8 mouse cellular contexts compared by ENCODE assay signal in the genomic region with DNA sequence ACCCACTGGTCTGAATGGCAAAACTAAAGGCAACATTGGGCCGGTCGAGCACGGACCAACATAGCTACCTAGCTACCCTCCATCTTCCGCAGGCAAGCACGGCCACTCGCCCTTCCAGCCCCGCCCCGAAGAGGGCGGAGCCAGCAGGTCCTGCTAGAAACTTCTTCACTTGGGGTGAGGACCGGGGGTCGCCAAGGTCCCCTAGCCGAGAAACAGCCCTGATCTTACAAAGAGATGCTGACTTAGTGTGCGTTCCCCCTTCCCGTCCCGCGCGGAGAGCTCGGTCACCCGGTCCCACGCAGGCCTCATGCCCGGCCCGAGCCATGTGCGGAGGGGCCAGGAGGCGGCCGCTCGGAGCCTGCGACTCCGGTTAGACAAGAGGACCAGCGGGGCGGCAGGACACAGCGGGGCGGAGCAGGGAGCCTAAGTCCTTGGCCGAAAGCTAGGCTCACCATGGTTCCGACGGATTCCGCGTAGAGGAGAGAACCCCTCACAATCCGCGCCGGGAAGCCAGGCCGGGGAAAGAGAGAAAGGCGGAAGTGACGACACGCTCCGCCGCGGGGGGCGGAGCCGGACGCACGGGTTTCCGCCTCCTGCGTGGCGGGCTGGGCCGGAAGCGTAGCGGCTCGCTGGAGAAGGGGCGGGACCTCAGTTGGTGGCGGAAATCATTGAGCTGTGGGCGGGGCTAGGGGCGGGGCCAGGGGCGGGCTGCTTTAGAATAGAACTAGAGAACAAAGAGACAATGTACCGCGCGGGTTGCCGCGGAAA. TPM values are rescaled to one million over a fixed set of nuclear protein-coding genes. Genes with fewer than 3 reads are reported as not detected.
DNase-seq lines count a peak whose midpoint lies in the region; ATAC-seq and TF ChIP-seq lines count a peak whose summit lies in the region.

A gene (minus strand): TSS at position 561 of the 768 bp plus-strand sequence.

- no peaks in the 10 kb centered on the region for H3K9me3 ChIP-seq in heart, embryonic 11.5 days (replicated peaks; ENCODE audit: control insufficient read depth, low read length)
- H3K9me3 ChIP-seq in kidney, embryonic 16.5 days (ENCODE audit: low read length), result no peaks in the 10 kb centered on the region

- no peak for TF ChIP-seq CTCF in liver, adult 2 months (IDR thresholded peaks at IDR 0.05; ENCODE audit: low read depth, low read length)

- H3K4me2 ChIP-seq in heart, embryonic 11.5 days, result peak within 1 kb of the TSS; percentile 97
- H3K4me2 ChIP-seq in kidney, embryonic 16.5 days (replicated peaks; ENCODE audit: low read depth, low read length), result peak within 1 kb of the TSS; percentile 91
- peak within 1 kb of the TSS; percentile 91 for H3K4me2 ChIP-seq in myocyte (ENCODE audit: low read depth)

- DNase-seq in B cell, adult 2 months, result peak; percentile 94
- peak; percentile 97 for DNase-seq in brain, adult 2 months (ENCODE audit: low read depth, low spot score)
- peak; percentile 76 for DNase-seq in liver, adult 2 months (ENCODE audit: extremely low read depth, low read depth, low spot score)
- peak; percentile 98 for DNase-seq in splenic B cell, adult 2 months (ENCODE audit: low read depth, low spot score)

- TF ChIP-seq POLR2A in liver, adult 2 months (IDR thresholded peaks at IDR 0.05; ENCODE audit: extremely low read depth, insufficient read depth, low read length), result peak; percentile 37; the same call in 1 of the 2 replicates
- TF ChIP-seq POLR2A in myocyte (IDR thresholded peaks at IDR 0.05; ENCODE audit: insufficient read length, low read depth), result peak; percentile 76

- H3K79me2 ChIP-seq in liver, adult 2 months (ENCODE audit: control insufficient read depth, insufficient read depth, low read length), result peaks cover 8% of the 10 kb centered on the region; the same call in 1 of the 2 replicates
- peaks cover 45% of the 10 kb centered on the region for H3K79me2 ChIP-seq in myocyte (ENCODE audit: control insufficient read depth, insufficient read depth)

- H3K36me3 ChIP-seq in heart, embryonic 11.5 days (ENCODE audit: control insufficient read depth, insufficient read depth, low read length), result peaks cover 26% of the 10 kb centered on the region
- H3K36me3 ChIP-seq in kidney, embryonic 16.5 days (ENCODE audit: insufficient read depth, low read length), result peaks cover 34% of the 10 kb centered on the region
- peaks cover 31% of the 10 kb centered on the region for H3K36me3 ChIP-seq in liver, adult 2 months (ENCODE audit: control insufficient read depth, insufficient read depth, low read length)
- H3K36me3 ChIP-seq in myocyte (ENCODE audit: control insufficient read depth, insufficient read depth), result peaks cover 38% of the 10 kb centered on the region
- H3K36me3 ChIP-seq in splenic B cell, adult 2 months (ENCODE audit: control insufficient read depth, insufficient read depth, low read length, poor library complexity, severe bottlenecking), result peaks cover 20% of the 10 kb centered on the region

- peak within 1 kb of the TSS; percentile 93 for H3K9ac ChIP-seq in heart, embryonic 11.5 days (ENCODE audit: low read depth, low read length)
- peak within 1 kb of the TSS; percentile 81 for H3K9ac ChIP-seq in kidney, embryonic 16.5 days (replicated peaks; ENCODE audit: low read length)
- H3K9ac ChIP-seq in liver, adult 2 months (ENCODE audit: low read depth, low read length), result peak within 1 kb of the TSS; percentile 95

- H3K27me3 ChIP-seq in heart, embryonic 11.5 days (ENCODE audit: control insufficient read depth, insufficient read depth, low read length), result no peaks in the 10 kb centered on the region
- no peaks in the 10 kb centered on the region for H3K27me3 ChIP-seq in kidney, embryonic 16.5 days (ENCODE audit: insufficient read depth, low read length)
- no peaks in the 10 kb centered on the region for H3K27me3 ChIP-seq in liver, adult 2 months (ENCODE audit: control insufficient read depth, insufficient read depth, low read length)
- H3K27me3 ChIP-seq in myocyte (ENCODE audit: control insufficient read depth, insufficient read depth, insufficient read length), result no peaks in the 10 kb centered on the region
- no peaks in the 10 kb centered on the region for H3K27me3 ChIP-seq in splenic B cell, adult 2 months (ENCODE audit: control insufficient read depth, insufficient read depth, low read length, poor library complexity, severe bottlenecking)

- WGBS in heart, embryonic 11.5 days (ENCODE audit: insufficient replicate concordance), result under 1% methylated on average over 68 of the region's 68 CpGs
- under 1% methylated on average over 68 of the region's 68 CpGs for WGBS in kidney, embryonic 16.5 days
- 1% methylated on average over 68 of the region's 68 CpGs for WGBS in liver, adult 2 months

- H3ac ChIP-seq in myocyte (ENCODE audit: control insufficient read depth, insufficient read length), result peak within 1 kb of the TSS; percentile 79

- ATAC-seq in erythroblast, adult 5-6 weeks (replicated peaks; ENCODE audit: low FRiP score, poor library complexity, severe bottlenecking), result peak; percentile 95
- ATAC-seq in heart, embryonic 11.5 days (replicated peaks; ENCODE audit: insufficient number of reproducible peaks, low FRiP score, low TSS enrichment), result peak; percentile 94
- ATAC-seq in kidney, embryonic 16.5 days (ENCODE audit: low FRiP score, low TSS enrichment), result peak; percentile 95

- H3K4me1 ChIP-seq in heart, embryonic 11.5 days (ENCODE audit: control insufficient read depth, insufficient read depth, low read length), result peaks cover 11% of the 10 kb centered on the region
- H3K4me1 ChIP-seq in kidney, embryonic 16.5 days (ENCODE audit: insufficient read depth, low read length), result peaks cover 11% of the 10 kb centered on the region
- peaks cover 4% of the 10 kb centered on the region for H3K4me1 ChIP-seq in liver, adult 2 months (ENCODE audit: control insufficient read depth, insufficient read depth, low read length)

- peak within 1 kb of the TSS; percentile 84 for H3K27ac ChIP-seq in heart, embryonic 11.5 days (ENCODE audit: low read depth, low read length)
- peak within 1 kb of the TSS; percentile 89 for H3K27ac ChIP-seq in kidney, embryonic 16.5 days (ENCODE audit: low read length)
- H3K27ac ChIP-seq in liver, adult 2 months (replicated peaks; ENCODE audit: insufficient read depth, low read depth, low read length), result peak within 1 kb of the TSS; percentile 82

- H3K4me3 ChIP-seq in heart, embryonic 11.5 days (ENCODE audit: low read depth, low read length), result peak within 1 kb of the TSS; percentile 94
- H3K4me3 ChIP-seq in kidney, embryonic 16.5 days (ENCODE audit: low read length), result peak within 1 kb of the TSS; percentile 85
- peak within 1 kb of the TSS; percentile 98 for H3K4me3 ChIP-seq in liver, adult 2 months (ENCODE audit: insufficient read depth, low read depth, low read length)
- H3K4me3 ChIP-seq in myocyte, result peak within 1 kb of the TSS; percentile 88

TF ChIP-seq in myocyte, 11 proteins besides CTCF, POLR2A, EP300 and RAD21:
- no peak for TF ChIP-seq SRF (IDR thresholded peaks at IDR 0.05; ENCODE audit: control insufficient read depth, insufficient read length, low read depth)
- peak; percentile 85 for TF ChIP-seq POLR2AphosphoS2 (IDR thresholded peaks at IDR 0.05; ENCODE audit: insufficient read length, low read depth)
- no peak for TF ChIP-seq MAX (IDR thresholded peaks at IDR 0.05; ENCODE audit: low read depth)

RNA-seq across cellular contexts. Expression of the gene that starts here (rescaled TPM):
- 144 and 179 TPM in 2 replicates for total RNA-seq in erythroblast, adult 5-6 weeks (2015; ENCODE audit: low replicate concordance)
- 79.9 and 94.5 TPM in 2 replicates for total RNA-seq in erythroblast, adult 5-6 weeks (2017; ENCODE audit: low replicate concordance)
- 211 and 221 TPM in 2 replicates for polyA plus RNA-seq in heart, embryonic 11.5 days (2014; fragmentation: Nextera tagmentation; extraction: Ambion mirVana)
- polyA plus RNA-seq in kidney, embryonic 16.5 days (2015; fragmentation: Nextera tagmentation; extraction: Ambion mirVana), result 266 and 271 TPM in 2 replicates
- total RNA-seq in liver, adult 2 months (2014; rRNA removed), result 114 and 116 TPM in 2 replicates
- 36.6 and 40.1 TPM in 2 replicates for polyA plus RNA-seq in liver, adult 2 months (2012; rRNA removed)
- polyA plus RNA-seq in myocyte (2012; fragmentation: generic; extraction: Trizol), result 384 TPM

Comparison
In these comparisons a context has a peak if more than half of its experiments do, and no peak if none do; other contexts are left out.
1. Peak in every context shown above with its lines: DNase-seq, ATAC-seq, H3K4me3 ChIP-seq and H3K27ac ChIP-seq.